In the genomic region with DNA sequence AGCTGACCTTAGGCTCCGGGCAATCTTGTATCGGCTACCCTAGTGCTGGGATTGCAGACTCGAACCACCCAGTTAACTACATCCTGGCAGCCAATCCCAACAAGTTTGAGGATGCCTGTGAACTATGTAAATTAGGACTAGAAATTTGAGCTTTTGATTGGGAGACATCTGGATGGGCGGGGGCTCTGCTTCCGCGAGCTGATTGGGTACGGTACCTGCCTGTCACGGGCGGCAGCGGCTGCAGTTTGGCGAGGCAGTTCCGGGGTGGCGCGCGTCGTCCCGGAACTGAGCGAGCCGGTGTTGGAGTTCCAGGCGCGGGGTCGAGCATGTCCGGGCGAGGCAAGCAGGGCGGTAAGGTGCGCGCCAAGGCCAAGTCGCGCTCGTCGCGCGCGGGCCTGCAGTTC, we compare ENCODE assay signal across 8 mouse cellular contexts. TPM values are rescaled to one million over a fixed set of nuclear protein-coding genes. Genes with fewer than 3 reads are reported as not detected.
DNase-seq lines count a peak whose midpoint lies in the region; ATAC-seq lines count a peak whose summit lies in the region.

A gene (plus strand): TSS at position 231 of the 404 bp plus-strand sequence.

- peak within 1 kb of the TSS; percentile 87 for H3K4me3 ChIP-seq in hindbrain, embryonic 12.5 days

- no peaks in the 10 kb centered on the region for H3K9me3 ChIP-seq in hindbrain, embryonic 12.5 days (replicated peaks)

- peak within 1 kb of the TSS; percentile 97 for H3K4me2 ChIP-seq in hindbrain, embryonic 12.5 days (replicated peaks)

- peak within 1 kb of the TSS; percentile 78 for H3K9ac ChIP-seq in hindbrain, embryonic 12.5 days

- H3K4me1 ChIP-seq in hindbrain, embryonic 12.5 days = peaks cover 26% of the 10 kb centered on the region

- ATAC-seq in hindbrain, embryonic 12.5 days (ENCODE audit: low FRiP score) = peak; percentile 88

- H3K27me3 ChIP-seq in hindbrain, embryonic 12.5 days = no peaks in the 10 kb centered on the region

- peak within 1 kb of the TSS; percentile 79 for H3K27ac ChIP-seq in hindbrain, embryonic 12.5 days

- H3K36me3 ChIP-seq in hindbrain, embryonic 12.5 days = peaks cover 16% of the 10 kb centered on the region

- DNase-seq in NIH3T3 (ENCODE audit: low read depth) = peak; percentile 99
- DNase-seq in cerebellum, postnatal 10 days = peak; percentile 99
- peak; percentile 95 to 96 for DNase-seq in frontal cortex, postnatal 10 days (ENCODE audit: low spot score in 2 of 2)
- DNase-seq in layer of hippocampus, postnatal 14 days (ENCODE audit: low spot score in 2 of 2) = peak; percentile 99
- peak; percentile 98 for DNase-seq in lung, postnatal 14 days
- DNase-seq in retina, adult 2 months (ENCODE audit: low read depth, low spot score) = peak; percentile 91
- peak; percentile 99 for DNase-seq in thymus, postnatal 36 days

- WGBS in hindbrain, embryonic 12.5 days = under 1% methylated on average over 34 of the region's 34 CpGs

RNA-seq across cellular contexts. Expression of the gene that starts here (rescaled TPM):
- polyA plus RNA-seq in hindbrain, embryonic 12.5 days (2016; fragmentation: Nextera tagmentation; extraction: Ambion mirVana) = 115 and 121 TPM in 2 replicates
- total RNA-seq in layer of hippocampus, postnatal 14 days (2021) = 10 to 100 TPM; 72.0 to 72.6 TPM

Comparison
In these comparisons a context has a peak if more than half of its experiments do, and no peak if none do; other contexts are left out.
1. Peak in every context shown above with its lines: DNase-seq, ATAC-seq, H3K4me3 ChIP-seq and H3K27ac ChIP-seq.